Mouse (Mus musculus) heart, postnatal 0 days (tissue): ENCODE results near the gene Arhgef12. TPM values are rescaled to one million over a fixed set of nuclear protein-coding genes. Genes with fewer than 3 reads are reported as not detected.
A peak's percentile ranks its signal among the peaks of the same experiment; 100 is the strongest.

ENCODE experiments used
- ATAC-seq: fragments of 200-750 bp; cut with Nextera tagmentation; 2 replicates; pipeline ENCODE4 v1.8.0; 2017; ENCODE audit warnings: low read depth, moderate number of reproducible peaks, moderate library complexity; ENCODE audit not compliant: insufficient read depth
- DNase-seq: peaks from one replicate; pipeline ENCODE4 v3.0.0-alpha.2; 2016; ENCODE audit warnings: low spot score
- H3K27ac ChIP-seq: fragments of 300-500 bp; sonication (generic); 2 replicates; pipeline ENCODE4 v1.5.1; 2014; ENCODE audit warnings: low read depth, mild to moderate bottlenecking
- H3K27me3 ChIP-seq: fragments of 300-500 bp; sonication (generic); 2 replicates; pipeline ENCODE4 v1.6.1; 2014; ENCODE audit warnings: low read length, mixed read lengths; ENCODE audit not compliant: control insufficient read depth, insufficient read depth
- H3K36me3 ChIP-seq: fragments of 300-500 bp; sonication (generic); replicated peaks from 2 replicates; pipeline ENCODE4 v1.6.1; 2014; ENCODE audit warnings: low read length, mixed read lengths; ENCODE audit not compliant: control insufficient read depth, insufficient read depth
- H3K4me1 ChIP-seq: fragments of 300-500 bp; sonication (generic); 2 replicates; pipeline ENCODE4 v1.6.1; 2014; ENCODE audit warnings: antibody characterized with exemption; ENCODE audit not compliant: control insufficient read depth, insufficient read depth
- H3K4me2 ChIP-seq: fragments of 300-500 bp; sonication (generic); 2 replicates; pipeline ENCODE4 v1.6.1; 2014; ENCODE audit warnings: low read depth, mild to moderate bottlenecking, low read length, moderate library complexity
- H3K4me3 ChIP-seq: fragments of 300-500 bp; sonication (generic); 2 replicates; pipeline ENCODE4 v1.5.1; 2014; ENCODE audit warnings: low read depth, low read length
- H3K9ac ChIP-seq: fragments of 300-500 bp; sonication (generic); replicated peaks from 2 replicates; pipeline ENCODE4 v1.6.1; 2014; ENCODE audit warnings: low read depth, low read length, mixed read lengths
- H3K9me3 ChIP-seq: fragments of 300-500 bp; sonication (generic); replicated peaks from 2 replicates; pipeline ENCODE4 v1.6.1; 2016; ENCODE audit warnings: low read length; ENCODE audit not compliant: control insufficient read depth
- CTCF ChIP-seq: IDR thresholded peaks from 2 replicates; pipeline ENCODE4 v1.5.1; 2016; ENCODE audit warnings: antibody characterized with exemption, control low read depth, low read depth
- EP300 ChIP-seq: IDR thresholded peaks from 2 replicates; pipeline ENCODE4 v1.6.1; 2016; ENCODE audit warnings: antibody characterized with exemption, low read depth
- WGBS: fragments of 180-500 bp; shearing (Covaris S2); extraction: QIAGEN DNeasy Blood & Tissue Kit; methylation state at CpG from one replicate; pipeline ENCODE4 v1.1.7; 2014; 5-methylcytosine and 5-hydroxymethylcytosine counted together
- polyA plus RNA-seq: library from polyadenylated mRNA; unstranded; fragments of >200 nt; fragmentation: Nextera tagmentation; extraction: Ambion mirVana; gene quantifications from 2 replicates; pipeline ENCODE4 v1.2.1, GENCODE M21; 2015
- total RNA-seq: library from RNA; depleted of rRNA; stranded (reverse); fragments of >200 nt; gene quantifications from 2 replicates; pipeline ENCODE4 v1.2.3, GENCODE M21; 2014; ENCODE audit warnings: low replicate concordance

The Arhgef12 gene
- total and polyA plus RNA-seq, 2 experiments from 2014 or later = 10.3 to 57.3 TPM

GRCm38 (mm10) chr9:43145196-43145595 is 38.2 kb upstream of the Arhgef12 start:
- 81% methylated on average over 4 of the region's 4 CpGs for WGBS
- H3K4me3 ChIP-seq = no peak overlapping the region
- TF ChIP-seq EP300 = no peak
- no peak for TF ChIP-seq CTCF

DNA sequence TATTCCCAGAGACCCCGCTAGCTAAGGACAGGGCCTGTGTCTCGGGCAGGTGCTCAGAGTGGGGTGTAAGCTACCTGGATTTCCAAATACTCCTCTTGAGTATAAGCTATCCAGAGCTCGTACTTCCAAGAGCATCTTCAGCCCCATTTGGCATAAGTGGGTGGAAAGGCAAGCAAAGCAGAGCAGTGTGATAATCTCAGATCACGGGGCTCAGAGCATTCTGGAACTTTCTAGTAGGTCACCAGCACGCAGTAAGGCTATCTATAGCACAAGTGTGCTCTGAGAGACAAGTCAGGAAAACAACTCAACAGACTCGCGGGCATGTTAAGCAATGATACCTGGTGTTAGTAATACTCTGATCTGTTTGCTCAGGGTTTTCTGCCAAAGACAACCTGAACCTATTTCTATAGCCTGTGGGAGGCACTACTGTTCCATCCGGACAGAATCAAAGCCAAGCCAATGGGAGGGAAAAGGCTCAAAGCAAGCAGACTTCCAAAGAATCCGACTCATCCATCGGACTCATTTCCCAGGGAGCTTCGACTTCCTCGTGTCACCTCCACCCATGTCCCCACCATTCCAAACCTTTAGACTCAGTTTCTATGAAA is 37.3 kb upstream of the Arhgef12 start:
- 38% methylated on average over 12 of the region's 12 CpGs for WGBS
- no peak overlapping the region for H3K27ac ChIP-seq
- H3K4me3 ChIP-seq = no peak overlapping the region
- H3K9ac ChIP-seq = no peak overlapping the region
- DNase-seq = peak; percentile 30
- H3K27me3 ChIP-seq = 0 out of 2 replicates have a peak, but pooled peaks cover 7% of the 10 kb centered on the region
- no peaks in the 10 kb centered on the region for H3K9me3 ChIP-seq
- H3K36me3 ChIP-seq = no peaks in the 10 kb centered on the region
- no peak for TF ChIP-seq EP300
- TF ChIP-seq CTCF = peak; percentile 46
- H3K4me1 ChIP-seq = peaks cover 7% of the 10 kb centered on the region; the same call in 1 of the 2 replicates
- ATAC-seq = peak; percentile 14; the same call in 1 of the 2 replicates
- no peak overlapping the region for H3K4me2 ChIP-seq

More at GRCm38 (mm10) chr9:43145196-43145595, 38.2 kb upstream of the Arhgef12 start:
- Histone ChIP-seq H3K9me3 (no peaks in the 10 kb centered on the region), H3K27me3 (0 out of 2 replicates have a peak, but pooled peaks cover 7% of the 10 kb centered on the region), H3K4me1 (peaks cover 11% of the 10 kb centered on the region; the same call in 1 of the 2 replicates), H3K27ac (no peak overlapping the region), H3K36me3 (no peaks in the 10 kb centered on the region), H3K4me2 (no peak overlapping the region), H3K9ac (no peak overlapping the region)
- ATAC-seq (no peak), DNase-seq (no peak)

GRCm38 (mm10) chr9:43141839-43142238 is 34.8 kb upstream of the Arhgef12 start:
- Histone ChIP-seq H3K4me2 (no peak overlapping the region), H3K4me1 (peaks cover 7% of the 10 kb centered on the region; the same call in 1 of the 2 replicates), H3K9me3 (no peaks in the 10 kb centered on the region), H3K27me3 (0 out of 2 replicates have a peak, but pooled peaks cover 7% of the 10 kb centered on the region), H3K9ac (no peak overlapping the region), H3K36me3 (no peaks in the 10 kb centered on the region), H3K4me3 (no peak overlapping the region), H3K27ac (no peak overlapping the region)
- TF ChIP-seq CTCF (peak; percentile 96), EP300 (no peak)
- DNase-seq (peak; percentile 82), ATAC-seq (0 out of 2 replicates have a peak, but pooled peaks have one; percentile 17)
- 5% methylated on average over 4 of the region's 4 CpGs for WGBS

- DNase-seq (no peak), ATAC-seq (no peak)
- Histone ChIP-seq H3K4me3 (no peak overlapping the region), H3K27me3 (no peaks in the 10 kb centered on the region), H3K4me2 (no peak overlapping the region), H3K36me3 (no peaks in the 10 kb centered on the region), H3K9me3 (no peaks in the 10 kb centered on the region), H3K9ac (no peak overlapping the region), H3K4me1 (no peaks in the 10 kb centered on the region), H3K27ac (no peak overlapping the region)
- TF ChIP-seq EP300 (no peak), CTCF (no peak)
- WGBS = 68% methylated on average over 3 of the region's 3 CpGs
Observed at GRCm38 (mm10) chr9:43133525-43133924, 26.5 kb upstream of the Arhgef12 start.

DNA sequence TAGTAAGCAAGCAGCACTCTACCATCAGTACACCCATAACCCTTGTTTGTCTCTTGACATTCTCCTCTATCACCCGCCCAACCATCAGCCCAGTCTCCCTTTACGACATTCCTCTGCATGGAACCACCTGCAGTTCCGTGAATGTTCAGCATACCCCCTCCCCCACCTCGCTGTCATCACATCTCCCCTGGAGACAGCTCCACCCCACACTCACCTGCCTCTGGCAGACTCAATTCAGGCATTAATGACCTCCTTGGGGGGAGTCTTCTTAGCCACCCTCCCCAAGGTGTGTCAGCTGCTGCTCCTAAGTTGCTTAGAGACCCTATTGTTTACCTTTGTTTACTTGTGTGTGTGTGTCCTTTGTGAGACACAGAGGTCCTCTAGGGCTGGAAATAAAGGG is 25.3 kb upstream of the Arhgef12 start:
- 0 out of 2 replicates have a peak, but pooled peaks cover 4% of the 10 kb centered on the region for H3K4me1 ChIP-seq
- no peak overlapping the region for H3K4me2 ChIP-seq
- DNase-seq = no peak
- H3K9ac ChIP-seq = no peak overlapping the region
- no peak overlapping the region for H3K27ac ChIP-seq
- 24% methylated on average over 4 of the region's 4 CpGs for WGBS
- TF ChIP-seq EP300 (no peak), CTCF (no peak)
- H3K4me3 ChIP-seq = no peak overlapping the region
- no peak for ATAC-seq
- no peaks in the 10 kb centered on the region for H3K9me3 ChIP-seq
- no peaks in the 10 kb centered on the region for H3K27me3 ChIP-seq
- H3K36me3 ChIP-seq = no peaks in the 10 kb centered on the region

DNA sequence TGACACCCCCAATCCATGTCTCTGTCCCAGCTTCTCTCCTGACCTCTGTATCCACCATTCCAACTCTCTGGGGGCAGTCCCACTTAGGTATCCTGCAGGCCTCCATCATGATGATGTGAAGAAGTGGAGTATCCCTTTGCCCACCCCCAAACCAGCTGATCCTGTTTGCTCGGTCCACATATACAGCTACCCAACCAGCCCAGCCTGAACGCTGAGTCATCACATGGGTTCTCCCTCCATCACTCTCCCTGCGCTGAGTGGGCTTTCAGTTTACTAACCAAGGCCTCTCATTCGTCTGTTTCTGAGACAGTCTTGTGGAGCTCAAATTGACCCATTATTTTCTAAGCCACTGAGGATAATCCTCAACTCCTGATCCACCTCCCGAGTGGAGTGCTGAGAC is 24.9 kb upstream of the Arhgef12 start:
- no peaks in the 10 kb centered on the region for H3K9me3 ChIP-seq
- no peak overlapping the region for H3K9ac ChIP-seq
- no peak overlapping the region for H3K4me3 ChIP-seq
- no peaks in the 10 kb centered on the region for H3K27me3 ChIP-seq
- H3K27ac ChIP-seq = no peak overlapping the region
- ATAC-seq = no peak
- TF ChIP-seq EP300 (no peak), CTCF (no peak)
- 0 out of 2 replicates have a peak, but pooled peaks cover 5% of the 10 kb centered on the region for H3K4me1 ChIP-seq
- DNase-seq = no peak
- 67% methylated on average over 5 of the region's 5 CpGs for WGBS
- no peak overlapping the region for H3K4me2 ChIP-seq
- H3K36me3 ChIP-seq = no peaks in the 10 kb centered on the region
